Mouse (Mus musculus): ENCODE data around the gene Zdhhc21. TPM values are rescaled to one million over a fixed set of nuclear protein-coding genes. Genes with fewer than 3 reads are reported as not detected.

Zdhhc21 gene
- polyA plus RNA-seq, 1 experiment from 2014 or later: 13.8 TPM

DNA sequence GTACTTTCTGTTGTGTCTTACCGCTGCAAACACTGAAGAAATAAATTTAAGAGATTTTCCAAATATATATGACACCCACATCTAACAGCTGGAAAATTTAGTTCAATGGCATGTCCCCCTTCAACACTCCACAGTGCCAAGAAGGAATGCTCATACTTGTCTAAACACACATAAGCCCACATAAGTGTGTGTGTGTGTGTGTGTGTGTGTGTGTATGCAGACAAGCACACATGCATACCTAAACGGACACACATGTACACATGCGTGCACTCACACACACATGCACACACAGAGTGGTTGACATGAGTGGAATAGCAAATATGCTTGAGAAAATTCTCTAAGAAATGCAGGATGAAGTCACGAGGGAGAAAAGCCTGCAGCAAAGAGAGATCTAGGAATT, 12.8 kb upstream of the Zdhhc21 start:
- WGBS: 77% methylated on average over 4 of the region's 4 CpGs
- no peaks in the 10 kb centered on the region for H3K36me3 ChIP-seq (replicated peaks; ENCODE audit: control insufficient read depth, insufficient read depth, low read depth, low read length)
- H3K27ac ChIP-seq (replicated peaks; ENCODE audit: low read depth, low read length): no peak overlapping the region
- no peaks in the 10 kb centered on the region for H3K4me1 ChIP-seq (ENCODE audit: control insufficient read depth, insufficient read depth, low read length)
- H3K4me3 ChIP-seq (ENCODE audit: low read depth, low read length): no peak overlapping the region
- H3K9ac ChIP-seq (replicated peaks; ENCODE audit: low read length): no peak overlapping the region
- no peak overlapping the region for H3K4me2 ChIP-seq (ENCODE audit: low read depth, low read length)
- H3K9me3 ChIP-seq (replicated peaks; ENCODE audit: control insufficient read depth, low read length): no peaks in the 10 kb centered on the region
- DNase-seq (ENCODE audit: low spot score): no peak
- no peak for ATAC-seq (replicated peaks; ENCODE audit: insufficient number of reproducible peaks, low FRiP score, low TSS enrichment, low read depth)
- H3K27me3 ChIP-seq (ENCODE audit: control insufficient read depth, insufficient read depth, low read length): no peaks in the 10 kb centered on the region

- WGBS: 33% methylated on average over 6 of the region's 6 CpGs
- H3K27ac ChIP-seq (replicated peaks; ENCODE audit: low read depth, low read length): no peak overlapping the region
- ATAC-seq (replicated peaks; ENCODE audit: insufficient number of reproducible peaks, low FRiP score, low TSS enrichment, low read depth): no peak
- no peak overlapping the region for H3K4me3 ChIP-seq (ENCODE audit: low read depth, low read length)
- H3K9ac ChIP-seq (replicated peaks; ENCODE audit: low read length): no peak overlapping the region
- no peaks in the 10 kb centered on the region for H3K4me1 ChIP-seq (ENCODE audit: control insufficient read depth, insufficient read depth, low read length)
- no peak overlapping the region for H3K4me2 ChIP-seq (ENCODE audit: low read depth, low read length)
- H3K36me3 ChIP-seq (replicated peaks; ENCODE audit: control insufficient read depth, insufficient read depth, low read depth, low read length): no peaks in the 10 kb centered on the region
- no peak for DNase-seq (ENCODE audit: low spot score)
- H3K9me3 ChIP-seq (replicated peaks; ENCODE audit: control insufficient read depth, low read length): no peaks in the 10 kb centered on the region
- H3K27me3 ChIP-seq (ENCODE audit: control insufficient read depth, insufficient read depth, low read length): no peaks in the 10 kb centered on the region
Measured at GRCm38 (mm10) chr4:82872121-82872520, 12.4 kb upstream of the Zdhhc21 start.

DNA sequence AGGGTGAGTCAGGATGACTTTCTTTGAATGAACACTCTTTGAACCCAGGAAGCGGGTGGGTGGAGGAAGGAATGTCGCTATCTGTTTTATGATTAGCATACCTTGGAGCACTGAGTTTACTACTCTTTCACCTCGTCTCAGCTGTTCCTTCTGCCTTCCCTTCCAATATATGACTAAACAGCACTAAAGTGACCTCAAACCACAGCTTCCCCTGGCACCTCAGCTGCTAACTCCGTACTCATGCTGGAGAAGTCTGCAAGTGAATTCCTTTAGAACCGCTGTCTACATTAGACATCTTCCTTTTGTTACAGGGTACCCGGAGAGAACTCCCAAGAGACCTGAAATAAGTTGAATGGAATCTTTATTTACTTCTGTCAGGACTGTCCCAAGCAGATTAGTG, 11.2 kb upstream of the Zdhhc21 start:
- Histone ChIP-seq H3K4me1 (ENCODE audit: control insufficient read depth, insufficient read depth, low read length) (no peaks in the 10 kb centered on the region), H3K27me3 (ENCODE audit: control insufficient read depth, insufficient read depth, low read length) (no peaks in the 10 kb centered on the region), H3K27ac (replicated peaks; ENCODE audit: low read depth, low read length) (no peak overlapping the region), H3K4me2 (ENCODE audit: low read depth, low read length) (no peak overlapping the region), H3K36me3 (replicated peaks; ENCODE audit: control insufficient read depth, insufficient read depth, low read depth, low read length) (no peaks in the 10 kb centered on the region), H3K9me3 (replicated peaks; ENCODE audit: control insufficient read depth, low read length) (no peaks in the 10 kb centered on the region), H3K4me3 (ENCODE audit: low read depth, low read length) (no peak overlapping the region), H3K9ac (replicated peaks; ENCODE audit: low read length) (no peak overlapping the region)
- ATAC-seq (replicated peaks; ENCODE audit: insufficient number of reproducible peaks, low FRiP score, low TSS enrichment, low read depth): no peak
- WGBS: 79% methylated on average over 6 of the region's 6 CpGs
- no peak for DNase-seq (ENCODE audit: low spot score)

- Histone ChIP-seq H3K27me3 (ENCODE audit: control insufficient read depth, insufficient read depth, low read length) (no peaks in the 10 kb centered on the region), H3K4me3 (ENCODE audit: low read depth, low read length) (no peak overlapping the region), H3K4me2 (ENCODE audit: low read depth, low read length) (no peak overlapping the region), H3K4me1 (ENCODE audit: control insufficient read depth, insufficient read depth, low read length) (no peaks in the 10 kb centered on the region), H3K27ac (replicated peaks; ENCODE audit: low read depth, low read length) (no peak overlapping the region), H3K9ac (replicated peaks; ENCODE audit: low read length) (no peak overlapping the region), H3K36me3 (replicated peaks; ENCODE audit: control insufficient read depth, insufficient read depth, low read depth, low read length) (no peaks in the 10 kb centered on the region), H3K9me3 (replicated peaks; ENCODE audit: control insufficient read depth, low read length) (no peaks in the 10 kb centered on the region)
- DNase-seq (ENCODE audit: low spot score): no peak
- no peak for ATAC-seq (replicated peaks; ENCODE audit: insufficient number of reproducible peaks, low FRiP score, low TSS enrichment, low read depth)
- 79% methylated on average over 5 of the region's 5 CpGs for WGBS
Measured at GRCm38 (mm10) chr4:82867731-82868445, 8.1 kb upstream of the Zdhhc21 start.

DNA sequence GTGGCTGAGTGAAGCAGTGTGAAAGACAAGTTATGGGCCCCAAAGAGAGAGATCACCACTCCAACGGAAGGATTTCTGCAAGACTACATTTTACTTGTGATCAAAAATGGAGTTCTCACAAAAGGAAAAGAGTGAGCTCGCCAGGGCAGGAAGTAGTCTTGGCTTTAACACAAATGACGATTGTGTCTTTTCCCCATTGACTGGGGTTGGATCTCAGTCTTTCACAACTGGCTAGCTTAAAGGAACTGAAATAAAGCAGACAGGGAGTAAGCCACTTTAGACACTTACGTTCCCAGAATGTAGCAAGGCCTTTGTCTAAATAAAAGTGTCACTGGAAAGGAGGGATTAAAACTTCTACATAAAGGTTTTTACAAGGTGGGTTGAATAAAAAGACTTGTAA, 7.4 kb upstream of the Zdhhc21 start:
- H3K27me3 ChIP-seq (ENCODE audit: control insufficient read depth, insufficient read depth, low read length): no peaks in the 10 kb centered on the region
- H3K9ac ChIP-seq (replicated peaks; ENCODE audit: low read length): no peak overlapping the region
- DNase-seq (ENCODE audit: low spot score) (no peak), ATAC-seq (replicated peaks; ENCODE audit: insufficient number of reproducible peaks, low FRiP score, low TSS enrichment, low read depth) (no peak)
- no peaks in the 10 kb centered on the region for H3K4me1 ChIP-seq (ENCODE audit: control insufficient read depth, insufficient read depth, low read length)
- H3K9me3 ChIP-seq (replicated peaks; ENCODE audit: control insufficient read depth, low read length): no peaks in the 10 kb centered on the region
- H3K27ac ChIP-seq (replicated peaks; ENCODE audit: low read depth, low read length): no peak overlapping the region
- H3K4me2 ChIP-seq (ENCODE audit: low read depth, low read length): no peak overlapping the region
- H3K4me3 ChIP-seq (ENCODE audit: low read depth, low read length): no peak overlapping the region
- no peaks in the 10 kb centered on the region for H3K36me3 ChIP-seq (replicated peaks; ENCODE audit: control insufficient read depth, insufficient read depth, low read depth, low read length)
- WGBS: 49% methylated on average over 4 of the region's 4 CpGs

- Histone ChIP-seq H3K36me3 (replicated peaks; ENCODE audit: control insufficient read depth, insufficient read depth, low read depth, low read length) (no peaks in the 10 kb centered on the region), H3K4me1 (ENCODE audit: control insufficient read depth, insufficient read depth, low read length) (no peaks in the 10 kb centered on the region), H3K9me3 (replicated peaks; ENCODE audit: control insufficient read depth, low read length) (no peaks in the 10 kb centered on the region), H3K9ac (replicated peaks; ENCODE audit: low read length) (no peak overlapping the region), H3K4me3 (ENCODE audit: low read depth, low read length) (no peak overlapping the region), H3K27me3 (ENCODE audit: control insufficient read depth, insufficient read depth, low read length) (no peaks in the 10 kb centered on the region), H3K4me2 (ENCODE audit: low read depth, low read length) (no peak overlapping the region), H3K27ac (replicated peaks; ENCODE audit: low read depth, low read length) (no peak overlapping the region)
- DNase-seq (ENCODE audit: low spot score): no peak
- WGBS: 83% methylated on average over 8 of the region's 8 CpGs
- ATAC-seq (replicated peaks; ENCODE audit: insufficient number of reproducible peaks, low FRiP score, low TSS enrichment, low read depth): no peak
Measured at GRCm38 (mm10) chr4:82864974-82865699, 5.4 kb upstream of the Zdhhc21 start.

DNA sequence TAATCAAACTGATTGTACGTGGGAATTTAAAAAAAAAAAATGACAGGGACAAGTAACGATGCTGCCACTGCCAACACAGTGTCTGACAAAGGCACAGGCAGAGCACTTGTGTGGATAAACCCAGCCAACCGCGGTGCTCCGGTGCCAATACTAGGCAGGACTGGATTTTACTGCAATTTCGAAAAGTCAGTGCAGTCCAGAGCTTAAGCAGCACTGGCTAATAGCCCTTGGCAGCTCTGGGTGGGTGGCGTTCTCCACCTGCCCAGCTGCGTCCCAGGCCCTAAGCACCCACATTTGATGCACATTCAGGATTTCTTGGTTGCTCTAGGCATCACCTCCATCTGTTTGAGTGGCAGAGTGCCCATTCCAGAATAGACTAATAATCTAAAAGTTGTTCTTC, 3.6 kb upstream of the Zdhhc21 start:
- peaks cover 2% of the 10 kb centered on the region for H3K4me1 ChIP-seq (ENCODE audit: control insufficient read depth, insufficient read depth, low read length)
- ATAC-seq (replicated peaks; ENCODE audit: insufficient number of reproducible peaks, low FRiP score, low TSS enrichment, low read depth) (no peak), DNase-seq (ENCODE audit: low spot score) (no peak)
- no peak overlapping the region for H3K4me2 ChIP-seq (ENCODE audit: low read depth, low read length)
- no peaks in the 10 kb centered on the region for H3K9me3 ChIP-seq (replicated peaks; ENCODE audit: control insufficient read depth, low read length)
- no peak overlapping the region for H3K27ac ChIP-seq (replicated peaks; ENCODE audit: low read depth, low read length)
- H3K4me3 ChIP-seq (ENCODE audit: low read depth, low read length): no peak overlapping the region
- 88% methylated on average over 8 of the region's 8 CpGs for WGBS
- no peak overlapping the region for H3K9ac ChIP-seq (replicated peaks; ENCODE audit: low read length)
- no peaks in the 10 kb centered on the region for H3K36me3 ChIP-seq (replicated peaks; ENCODE audit: control insufficient read depth, insufficient read depth, low read depth, low read length)
- H3K27me3 ChIP-seq (ENCODE audit: control insufficient read depth, insufficient read depth, low read length): no peaks in the 10 kb centered on the region

DNA sequence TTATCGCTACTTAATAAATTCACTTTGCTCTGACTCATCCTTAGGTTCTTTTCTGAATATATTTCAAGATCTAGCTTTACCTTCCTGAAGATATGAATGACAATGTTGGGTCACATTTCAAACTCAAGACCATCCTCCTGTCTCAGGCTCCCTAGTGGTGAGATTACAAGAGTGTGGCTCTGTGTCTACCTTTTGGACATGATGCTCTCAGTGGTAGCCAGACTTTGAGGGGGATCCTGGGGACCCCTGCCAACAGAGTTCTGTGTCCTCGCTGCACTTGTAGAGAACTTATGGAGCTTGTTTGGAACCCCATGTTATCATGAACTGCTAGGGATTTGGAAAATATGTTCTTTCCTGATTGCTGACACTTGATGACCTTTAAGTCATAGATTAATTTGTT, 1.7 kb upstream of the Zdhhc21 start:
- Histone ChIP-seq H3K9ac (replicated peaks; ENCODE audit: low read length) (no peak overlapping the region), H3K4me1 (ENCODE audit: control insufficient read depth, insufficient read depth, low read length) (peaks cover 2% of the 10 kb centered on the region), H3K4me2 (ENCODE audit: low read depth, low read length) (no peak overlapping the region), H3K4me3 (ENCODE audit: low read depth, low read length) (no peak overlapping the region), H3K27ac (replicated peaks; ENCODE audit: low read depth, low read length) (no peak overlapping the region), H3K27me3 (ENCODE audit: control insufficient read depth, insufficient read depth, low read length) (no peaks in the 10 kb centered on the region), H3K9me3 (replicated peaks; ENCODE audit: control insufficient read depth, low read length) (no peaks in the 10 kb centered on the region), H3K36me3 (replicated peaks; ENCODE audit: control insufficient read depth, insufficient read depth, low read depth, low read length) (no peaks in the 10 kb centered on the region)
- no peak for ATAC-seq (replicated peaks; ENCODE audit: insufficient number of reproducible peaks, low FRiP score, low TSS enrichment, low read depth)
- no peak for DNase-seq (ENCODE audit: low spot score)
- 96% methylated on average over 2 of the region's 2 CpGs for WGBS

Measured in embryonic facial prominence, embryonic 11.5 days (tissue).